Mouse (Mus musculus) olfactory bulb, adult 2 months (tissue): ENCODE measurements around the gene Barhl1. TPM values are rescaled to one million over a fixed set of nuclear protein-coding genes. Genes with fewer than 3 reads are reported as not detected.

Experiments used
- H3K27ac ChIP-seq: fragments of 200-500 bp; 2 replicates; pipeline ENCODE4 v1.5.1; 2012; ENCODE audit warnings: low read depth, low read length; ENCODE audit not compliant: insufficient read depth
- H3K4me1 ChIP-seq: fragments of 200-500 bp; 2 replicates; pipeline ENCODE4 v1.6.1; 2012; ENCODE audit warnings: low read length; ENCODE audit not compliant: control insufficient read depth, insufficient read depth
- H3K4me3 ChIP-seq: fragments of 200-500 bp; 2 replicates; pipeline ENCODE4 v1.5.1; 2012; ENCODE audit warnings: mild to moderate bottlenecking, low read depth, low read length, moderate library complexity; ENCODE audit not compliant: insufficient read depth
- CTCF ChIP-seq: fragments of 200-500 bp; IDR thresholded peaks from 2 replicates; pipeline ENCODE4 v1.5.1; 2012; ENCODE audit warnings: low read depth, mild to moderate bottlenecking, low read length, moderate library complexity; ENCODE audit not compliant: insufficient read depth
- POLR2A ChIP-seq: fragments of 200-500 bp; IDR thresholded peaks from 2 replicates; pipeline ENCODE4 v1.6.1; 2012; ENCODE audit warnings: mild to moderate bottlenecking, low read depth, low read length, moderate library complexity; ENCODE audit not compliant: insufficient read depth
- WGBS: fragments of 180-500 bp; shearing (Covaris S2); methylation state at CpG from one replicate; pipeline ENCODE4 v1.1.7; 2018; 5-methylcytosine and 5-hydroxymethylcytosine counted together
- polyA plus RNA-seq: library from polyadenylated mRNA; stranded (reverse); fragments of >200 nt; gene quantifications from 2 replicates; pipeline ENCODE4 v1.2.4, GENCODE M21; 2012; ENCODE audit warnings: low replicate concordance; ENCODE audit not compliant: missing spikeins, insufficient read depth, insufficient read length

Barhl1 gene
- polyA plus RNA-seq, 1 experiment = not detected

- WGBS = 11% methylated on average over 2 of the region's 2 CpGs
- no peak overlapping the region for H3K27ac ChIP-seq
- H3K4me3 ChIP-seq = no peak overlapping the region
Measured at GRCm38 (mm10) chr2:28914121-28914520, 2.3 kb downstream of the Barhl1 start.

GRCm38 (mm10) chr2:28912961-28913360 lies 3.5 kb downstream of the Barhl1 start:
- Histone ChIP-seq H3K4me1 (peaks cover 15% of the 10 kb centered on the region), H3K27ac (no peak overlapping the region), H3K4me3 (no peak overlapping the region)
- TF ChIP-seq POLR2A (no peak), CTCF (no peak)
- WGBS = 13% methylated on average over 4 of the region's 4 CpGs

More at GRCm38 (mm10) chr2:28914121-28914520, 2.3 kb downstream of the Barhl1 start:
- TF ChIP-seq POLR2A (no peak), CTCF (no peak)
- peaks cover 7% of the 10 kb centered on the region; the same call in 1 of the 2 replicates for H3K4me1 ChIP-seq

GRCm38 (mm10) chr2:28912039-28912700 lies 4.3 kb downstream of the Barhl1 start:
- H3K4me3 ChIP-seq = no peak overlapping the region
- no peak for TF ChIP-seq POLR2A
- TF ChIP-seq CTCF = no peak
- H3K27ac ChIP-seq = no peak overlapping the region
- 7% methylated on average over 33 of the region's 33 CpGs for WGBS
- peaks cover 10% of the 10 kb centered on the region for H3K4me1 ChIP-seq

GRCm38 (mm10) chr2:28911331-28912038 lies 5.0 kb downstream of the Barhl1 start:
- H3K4me1 ChIP-seq = peaks cover 10% of the 10 kb centered on the region
- H3K4me3 ChIP-seq = no peak overlapping the region
- no peak for TF ChIP-seq POLR2A
- no peak for TF ChIP-seq CTCF
- 6% methylated on average over 44 of the region's 44 CpGs for WGBS
- H3K27ac ChIP-seq = no peak overlapping the region

GRCm38 (mm10) chr2:28910877-28911276 lies 5.6 kb downstream of the Barhl1 start:
- no peak overlapping the region for H3K4me3 ChIP-seq
- peaks cover 10% of the 10 kb centered on the region for H3K4me1 ChIP-seq
- WGBS = 23% methylated on average over 3 of the region's 3 CpGs
- no peak for TF ChIP-seq POLR2A
- TF ChIP-seq CTCF = no peak
- no peak overlapping the region for H3K27ac ChIP-seq

GRCm38 (mm10) chr2:28909818-28910710 lies 6.4 kb downstream of the Barhl1 start:
- Histone ChIP-seq H3K4me1 (peaks cover 10% of the 10 kb centered on the region), H3K27ac (no peak overlapping the region), H3K4me3 (no peak overlapping the region)
- TF ChIP-seq CTCF (no peak), POLR2A (no peak)
- WGBS = 11% methylated on average over 25 of the region's 25 CpGs

- WGBS = 3% methylated on average over 41 of the region's 41 CpGs
- H3K4me1 ChIP-seq = peaks cover 10% of the 10 kb centered on the region
- TF ChIP-seq CTCF = no peak
- no peak for TF ChIP-seq POLR2A
- no peak overlapping the region for H3K27ac ChIP-seq
- no peak overlapping the region for H3K4me3 ChIP-seq
Measured at GRCm38 (mm10) chr2:28909186-28909817, 7.2 kb downstream of the Barhl1 start.

GRCm38 (mm10) chr2:28908389-28909153 lies 7.9 kb downstream of the Barhl1 start:
- WGBS = 5% methylated on average over 39 of the region's 39 CpGs
- Histone ChIP-seq H3K27ac (no peak overlapping the region), H3K4me3 (no peak overlapping the region), H3K4me1 (peaks cover 10% of the 10 kb centered on the region)
- TF ChIP-seq CTCF (no peak), POLR2A (no peak)
